Mouse (Mus musculus) embryonic fibroblast, embryonic 13.5 days (primary cell): ENCODE measurements around the gene Dach1. TPM values are rescaled to one million over a fixed set of nuclear protein-coding genes. Genes with fewer than 3 reads are reported as not detected.

Source experiments
- H3K27ac ChIP-seq: 2 replicates; pipeline ENCODE4 v1.5.1; 2012; ENCODE audit warnings: low read length, control low read depth, inconsistent platforms; ENCODE audit not compliant: insufficient read depth
- H3K4me1 ChIP-seq: 2 replicates; pipeline ENCODE4 v1.6.1; 2011; ENCODE audit warnings: low read length; ENCODE audit not compliant: control insufficient read depth, insufficient read depth
- H3K4me3 ChIP-seq: 2 replicates; pipeline ENCODE4 v1.5.1; 2011; ENCODE audit warnings: mild to moderate bottlenecking, control low read depth, low read length; ENCODE audit not compliant: insufficient read depth
- CTCF ChIP-seq: IDR thresholded peaks from 2 replicates; pipeline ENCODE4 v1.5.1; 2011; ENCODE audit warnings: mild to moderate bottlenecking, control low read depth, low read length, moderate library complexity, borderline replicate concordance; ENCODE audit not compliant: insufficient read depth
- POLR2A ChIP-seq: IDR thresholded peaks from 2 replicates; pipeline ENCODE4 v1.6.1; 2011; ENCODE audit warnings: low read depth, mild to moderate bottlenecking, control low read depth, low read length, moderate library complexity
- polyA plus RNA-seq: library from polyadenylated mRNA; stranded (reverse); fragments of >200 nt; gene quantifications from 2 replicates; pipeline ENCODE4 v1.2.4, GENCODE M21; 2011; ENCODE audit warnings: low read depth; ENCODE audit not compliant: missing spikeins, insufficient read length

Dach1 gene
- polyA plus RNA-seq = 0.48 and 0.56 TPM in 2 replicates

GRCm38 (mm10) chr14:98169421-98170076 is at the start of gene Dach1:
Dach1 (minus strand) TSS chr14:98169765.
- Histone ChIP-seq H3K4me3 (peak within 1 kb of the TSS; percentile 68), H3K27ac (no peak within 1 kb of the TSS), H3K4me1 (no peaks in the 10 kb centered on the region)
- no peak for TF ChIP-seq CTCF
- TF ChIP-seq POLR2A = no peak

DNA sequence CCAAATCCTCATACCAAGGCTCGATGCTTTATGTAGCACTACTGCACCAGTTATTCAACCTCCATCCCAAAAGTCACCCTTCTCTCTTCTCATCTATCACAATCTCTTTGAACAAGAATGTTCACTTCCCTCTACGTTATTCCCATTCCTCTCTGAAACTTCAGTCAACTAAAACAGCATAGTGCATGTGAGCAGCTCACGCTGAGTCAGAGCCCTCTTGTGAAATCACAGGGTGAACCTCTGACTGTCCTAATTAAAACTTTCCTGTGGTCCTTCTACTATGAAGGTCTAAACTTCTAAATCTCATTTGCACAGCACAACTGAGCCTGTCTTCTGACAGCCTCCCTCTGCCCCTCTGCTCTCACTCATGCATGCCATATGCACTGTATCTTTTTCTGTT is 30.5 kb upstream of the Dach1 start:
- Histone ChIP-seq H3K4me3 (no peak overlapping the region), H3K4me1 (no peaks in the 10 kb centered on the region), H3K27ac (no peak overlapping the region)
- TF ChIP-seq POLR2A (no peak), CTCF (no peak)

- no peak overlapping the region for H3K4me3 ChIP-seq
- TF ChIP-seq POLR2A (no peak), CTCF (no peak)
- H3K27ac ChIP-seq = no peak overlapping the region
- H3K4me1 ChIP-seq = no peaks in the 10 kb centered on the region
These were observed 12.0 kb upstream of the Dach1 start for GRCm38 (mm10) chr14:98181545-98181944.

GRCm38 (mm10) chr14:98173831-98174230 is 4.3 kb upstream of the Dach1 start:
- no peak overlapping the region for H3K4me3 ChIP-seq
- H3K4me1 ChIP-seq = no peaks in the 10 kb centered on the region
- TF ChIP-seq CTCF (no peak), POLR2A (no peak)
- H3K27ac ChIP-seq = no peak overlapping the region

- Histone ChIP-seq H3K4me3 (no peak overlapping the region), H3K4me1 (no peaks in the 10 kb centered on the region), H3K27ac (no peak overlapping the region)
- TF ChIP-seq CTCF = no peak
- TF ChIP-seq POLR2A = no peak
These were observed 2.9 kb upstream of the Dach1 start for GRCm38 (mm10) chr14:98172394-98172905.

- no peak for TF ChIP-seq POLR2A
- TF ChIP-seq CTCF = no peak
- H3K4me1 ChIP-seq = no peaks in the 10 kb centered on the region
- no peak overlapping the region for H3K4me3 ChIP-seq
- no peak overlapping the region for H3K27ac ChIP-seq
These were observed 2.3 kb upstream of the Dach1 start for GRCm38 (mm10) chr14:98171861-98172260.

DNA sequence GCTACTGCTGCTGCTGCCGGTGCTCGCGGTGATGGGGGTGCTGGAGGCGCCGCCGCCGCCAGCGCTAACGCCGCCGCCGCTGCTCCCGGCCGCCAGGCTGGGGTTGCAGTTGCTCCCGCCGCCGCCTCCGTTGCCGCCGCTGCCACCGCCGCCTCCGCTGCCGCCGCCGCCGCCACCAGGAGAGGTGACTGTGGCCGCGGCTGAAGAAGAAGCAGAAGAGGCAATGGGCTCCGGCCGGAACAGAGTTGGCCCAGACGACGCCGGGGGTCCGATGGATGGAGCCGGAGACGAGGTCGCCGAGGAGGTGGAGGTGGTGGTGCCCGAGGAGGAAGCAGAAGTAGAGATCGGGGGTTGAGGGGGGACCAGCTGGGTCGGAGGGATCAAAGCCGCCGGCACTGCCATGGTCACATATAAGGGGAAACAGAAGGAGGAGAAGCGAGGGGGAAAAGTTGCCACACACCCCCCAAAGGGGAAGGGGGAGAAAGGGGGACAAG is 610 bp downstream of the Dach1 start:
- TF ChIP-seq POLR2A (no peak), CTCF (no peak)
- Histone ChIP-seq H3K4me3 (peak overlapping the region; percentile 68), H3K27ac (no peak overlapping the region), H3K4me1 (no peaks in the 10 kb centered on the region)

DNA sequence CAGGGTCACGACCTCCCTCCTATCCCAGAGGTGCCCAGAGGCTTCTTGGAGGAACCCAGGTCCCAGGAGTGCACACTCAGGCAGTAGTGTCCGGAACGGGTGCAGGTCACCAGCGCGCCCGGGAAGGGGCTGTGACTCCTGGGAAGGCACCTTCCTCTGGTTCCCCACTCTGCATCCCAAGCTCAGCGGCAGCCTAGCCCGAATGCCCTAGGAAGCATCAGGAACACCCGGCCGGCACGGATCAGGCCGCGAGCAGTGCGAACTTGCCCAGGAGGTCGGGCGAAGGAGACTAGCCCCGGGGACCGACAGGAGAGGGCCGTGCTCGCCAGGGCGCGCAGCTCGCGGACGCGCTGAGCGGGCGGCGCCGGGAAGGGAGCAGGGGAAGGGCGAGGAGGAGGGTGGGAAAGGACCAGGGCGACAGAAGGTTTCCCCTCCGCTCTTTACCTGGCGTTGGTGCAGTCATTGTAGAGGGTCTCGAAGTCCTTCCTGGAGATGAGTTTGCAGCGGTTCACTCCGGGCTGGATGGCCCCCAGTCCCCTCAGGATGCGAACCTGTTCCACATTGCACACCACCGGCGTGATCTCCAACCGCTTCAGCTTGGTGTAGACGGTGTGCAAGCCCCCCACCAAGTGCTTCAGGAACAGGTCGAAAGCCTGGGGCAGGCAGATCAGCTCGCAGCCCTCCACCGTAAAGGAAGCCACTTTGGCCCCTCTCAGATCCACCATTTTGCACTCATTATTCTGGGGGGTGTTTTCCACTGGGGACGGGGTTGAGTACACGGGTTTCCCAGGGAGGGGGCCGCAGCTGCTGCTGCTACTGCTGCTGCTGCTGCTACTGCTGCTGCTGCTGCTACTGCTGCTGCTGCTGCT is 1.3 kb downstream of the Dach1 start:
- Histone ChIP-seq H3K27ac (no peak overlapping the region), H3K4me1 (no peaks in the 10 kb centered on the region), H3K4me3 (peak overlapping the region; percentile 68)
- no peak for TF ChIP-seq CTCF
- no peak for TF ChIP-seq POLR2A

GRCm38 (mm10) chr14:98167186-98168038 is 2.2 kb downstream of the Dach1 start:
- Histone ChIP-seq H3K4me3 (peak overlapping the region; percentile 68), H3K27ac (no peak overlapping the region), H3K4me1 (no peaks in the 10 kb centered on the region)
- TF ChIP-seq CTCF (no peak), POLR2A (no peak)
